Mouse (Mus musculus) duodenum, adult 2 months (tissue): ENCODE data around the gene C4b. TPM values are rescaled to one million over a fixed set of nuclear protein-coding genes. Genes with fewer than 3 reads are reported as not detected.

Experiments
- polyA plus RNA-seq: library from polyadenylated mRNA; depleted of rRNA; stranded (reverse); fragments of >200 nt; gene quantifications from 2 replicates; pipeline ENCODE4 v1.2.3, GENCODE M21; 2012; ENCODE audit warnings: low replicate concordance; rRNA removed

Gene C4b
- 13.4 and 20.2 TPM in 2 replicates for polyA plus RNA-seq

GRCm38 (mm10) chr17:34743719-34744118, at the start of gene C4b:
C4b (minus strand) TSS chr17:34743882.

Other genes starting within 250 kb of the C4b start
- gene Btnl6, start 226.5 kb downstream of the C4b start, polyA plus RNA-seq: 36.6 and 66.8 TPM in 2 replicates
- 14.4 and 26.1 TPM in 2 replicates for gene Notch4, start 179.6 kb downstream of the C4b start, polyA plus RNA-seq
- 6.9 and 13.4 TPM in 2 replicates for gene Gpsm3, start 154.1 kb downstream of the C4b start, polyA plus RNA-seq
- gene Pbx2, start 152.6 kb downstream of the C4b start, polyA plus RNA-seq: 30.5 and 44.4 TPM in 2 replicates
- 1.5 and 1.9 TPM in 2 replicates for gene Ager, start 146.0 kb downstream of the C4b start, polyA plus RNA-seq
- gene Rnf5, start 140.2 kb downstream of the C4b start, polyA plus RNA-seq: 133 and 182 TPM in 2 replicates
- 355 and 550 TPM in 2 replicates for gene Agpat1, start 139.6 kb downstream of the C4b start, polyA plus RNA-seq
- 1.4 and 2.1 TPM in 2 replicates for gene Egfl8, start 127.9 kb downstream of the C4b start, polyA plus RNA-seq
- 25.9 and 43.4 TPM in 2 replicates for gene Ppt2, start 115.4 kb downstream of the C4b start, polyA plus RNA-seq
- 7.7 and 10.5 TPM in 2 replicates for gene Prrt1, start 114.3 kb downstream of the C4b start, polyA plus RNA-seq
- gene Fkbpl, start 99.1 kb downstream of the C4b start, polyA plus RNA-seq: 1.8 and 2.4 TPM in 2 replicates
- 67.2 and 71.2 TPM in 2 replicates for gene Atf6b, start 96.7 kb downstream of the C4b start, polyA plus RNA-seq
- gene Tnxb, start 73.3 kb downstream of the C4b start, polyA plus RNA-seq: 10.1 and 15.3 TPM in 2 replicates
- 4.3 and 8.4 TPM in 2 replicates for gene Cyp21a1, start 60.7 kb upstream of the C4b start, polyA plus RNA-seq
- gene Stk19, start 93.1 kb upstream of the C4b start, polyA plus RNA-seq: 55.2 and 59.8 TPM in 2 replicates
- gene Dxo, start 93.1 kb upstream of the C4b start, polyA plus RNA-seq: 63.9 and 83.5 TPM in 2 replicates
- 66.9 and 74.8 TPM in 2 replicates for gene Skiv2l, start 106.3 kb upstream of the C4b start, polyA plus RNA-seq
- gene Nelfe, start 106.5 kb upstream of the C4b start, polyA plus RNA-seq: 14.9 and 36.1 TPM in 2 replicates
- 16.5 and 49.9 TPM in 2 replicates for gene Cfb, start 118.6 kb upstream of the C4b start, polyA plus RNA-seq
- gene Zbtb12, start 135.6 kb upstream of the C4b start, polyA plus RNA-seq: 6.2 and 6.7 TPM in 2 replicates
- not detected in 2 replicates for gene Gm20547, start 138.2 kb upstream of the C4b start, polyA plus RNA-seq
- gene C2, start 154.4 kb upstream of the C4b start, polyA plus RNA-seq: 5.1 and 6.8 TPM in 2 replicates
- gene Ehmt2, start 154.6 kb upstream of the C4b start, polyA plus RNA-seq: 206 and 215 TPM in 2 replicates
- 74.7 and 81.1 TPM in 2 replicates for gene Slc44a4, start 170.6 kb upstream of the C4b start, polyA plus RNA-seq
- 40.9 and 52.9 TPM in 2 replicates for gene Neu1, start 187.4 kb upstream of the C4b start, polyA plus RNA-seq
- 5.4 and 9.5 TPM in 2 replicates for gene Hspa1b, start 215.4 kb upstream of the C4b start, polyA plus RNA-seq
- not detected in 2 replicates for gene Gm20481, start 226.0 kb upstream of the C4b start, polyA plus RNA-seq
- 4.9 and 6.7 TPM in 2 replicates for gene Hspa1a, start 228.3 kb upstream of the C4b start, polyA plus RNA-seq
- gene Hspa1l, start 228.8 kb upstream of the C4b start, polyA plus RNA-seq: 0.15 and 0.22 TPM in 2 replicates
- gene Lsm2, start 238.0 kb upstream of the C4b start, polyA plus RNA-seq: 88.2 and 110 TPM in 2 replicates